Mouse (Mus musculus) brain, embryonic 14.5 days (tissue): Measurements from ENCODE around the gene A3galt2. TPM values are rescaled to one million over a fixed set of nuclear protein-coding genes. Genes with fewer than 3 reads are reported as not detected.
A peak's percentile ranks its signal among the peaks of the same experiment; 100 is the strongest.

ENCODE experiments used
- DNase-seq: peaks from one replicate; pipeline ENCODE4 v3.0.0-alpha.2; 2011; ENCODE audit warnings: low read depth
- CTCF ChIP-seq: fragments of 200-500 bp; IDR thresholded peaks from 2 replicates; pipeline ENCODE4 v1.5.1; 2012; ENCODE audit warnings: inconsistent platforms, mild to moderate bottlenecking, moderate library complexity, borderline replicate concordance; ENCODE audit not compliant: insufficient read depth, insufficient read length; ENCODE audit errors: extremely low read depth
- POLR2A ChIP-seq: fragments of 200-500 bp; IDR thresholded peaks from 2 replicates; pipeline ENCODE4 v1.6.1; 2012; ENCODE audit warnings: mild to moderate bottlenecking, inconsistent platforms, borderline replicate concordance; ENCODE audit not compliant: poor library complexity, insufficient read depth, insufficient read length, severe bottlenecking; ENCODE audit errors: extremely low read depth
- polyA plus RNA-seq: library from polyadenylated mRNA; depleted of rRNA; stranded (reverse); fragments of >200 nt; gene quantifications from 2 replicates; pipeline ENCODE4 v1.2.3, GENCODE M21; 2012

The A3galt2 gene
- polyA plus RNA-seq, 1 experiment: 4.6 TPM

DNA sequence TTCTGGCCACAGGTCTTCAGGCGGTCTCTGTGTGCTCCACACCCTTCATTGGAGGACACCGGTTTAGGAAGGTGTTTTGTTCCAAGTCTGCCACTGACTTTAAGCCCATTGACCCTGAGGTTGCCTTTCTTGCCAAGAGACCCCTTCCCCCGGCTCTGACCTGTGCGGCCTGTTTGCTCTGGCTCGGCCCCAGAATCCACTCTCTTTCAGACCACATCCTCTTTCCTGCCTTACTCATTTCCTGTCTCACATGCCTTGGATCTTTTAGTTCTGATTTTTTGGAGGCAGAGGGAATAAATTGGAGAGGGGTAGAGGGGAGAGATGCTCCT lies 25.5 kb upstream of the A3galt2 start:
- DNase-seq: no peak

GRCm38 (mm10) chr4:128730271-128730670 lies 24.9 kb upstream of the A3galt2 start:
- DNase-seq: no peak
- TF ChIP-seq POLR2A (no peak), CTCF (no peak)

More for the DNA sequence above, 25.5 kb upstream of the A3galt2 start:
- no peak for TF ChIP-seq CTCF
- TF ChIP-seq POLR2A: no peak

DNA sequence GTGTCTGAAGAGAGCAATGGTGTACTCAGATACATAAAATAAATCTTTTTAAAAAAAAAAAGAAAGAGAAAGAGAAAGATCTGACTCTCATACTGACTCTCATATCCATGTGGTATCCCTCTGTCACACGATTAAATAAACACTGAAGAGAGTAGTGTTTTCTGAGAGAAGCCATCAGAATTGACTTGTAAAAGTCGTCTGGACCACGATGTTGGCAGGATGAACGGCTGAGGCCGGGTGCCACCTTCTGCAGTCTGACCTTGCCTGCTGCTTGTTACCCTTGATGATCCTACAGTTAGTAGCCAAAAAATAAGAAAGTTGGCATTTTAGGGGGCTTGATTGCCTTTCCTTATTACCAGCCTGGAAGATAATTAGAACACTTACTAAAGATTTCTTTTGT lies 22.4 kb upstream of the A3galt2 start:
- DNase-seq: no peak
- no peak for TF ChIP-seq CTCF
- TF ChIP-seq POLR2A: no peak

- TF ChIP-seq POLR2A (no peak), CTCF (no peak)
- DNase-seq: no peak
Observed at GRCm38 (mm10) chr4:128733496-128733895, 21.7 kb upstream of the A3galt2 start.

- DNase-seq: peak; percentile 92
- TF ChIP-seq POLR2A: no peak
- TF ChIP-seq CTCF: no peak
Observed at GRCm38 (mm10) chr4:128734217-128734616, 20.9 kb upstream of the A3galt2 start.

DNA sequence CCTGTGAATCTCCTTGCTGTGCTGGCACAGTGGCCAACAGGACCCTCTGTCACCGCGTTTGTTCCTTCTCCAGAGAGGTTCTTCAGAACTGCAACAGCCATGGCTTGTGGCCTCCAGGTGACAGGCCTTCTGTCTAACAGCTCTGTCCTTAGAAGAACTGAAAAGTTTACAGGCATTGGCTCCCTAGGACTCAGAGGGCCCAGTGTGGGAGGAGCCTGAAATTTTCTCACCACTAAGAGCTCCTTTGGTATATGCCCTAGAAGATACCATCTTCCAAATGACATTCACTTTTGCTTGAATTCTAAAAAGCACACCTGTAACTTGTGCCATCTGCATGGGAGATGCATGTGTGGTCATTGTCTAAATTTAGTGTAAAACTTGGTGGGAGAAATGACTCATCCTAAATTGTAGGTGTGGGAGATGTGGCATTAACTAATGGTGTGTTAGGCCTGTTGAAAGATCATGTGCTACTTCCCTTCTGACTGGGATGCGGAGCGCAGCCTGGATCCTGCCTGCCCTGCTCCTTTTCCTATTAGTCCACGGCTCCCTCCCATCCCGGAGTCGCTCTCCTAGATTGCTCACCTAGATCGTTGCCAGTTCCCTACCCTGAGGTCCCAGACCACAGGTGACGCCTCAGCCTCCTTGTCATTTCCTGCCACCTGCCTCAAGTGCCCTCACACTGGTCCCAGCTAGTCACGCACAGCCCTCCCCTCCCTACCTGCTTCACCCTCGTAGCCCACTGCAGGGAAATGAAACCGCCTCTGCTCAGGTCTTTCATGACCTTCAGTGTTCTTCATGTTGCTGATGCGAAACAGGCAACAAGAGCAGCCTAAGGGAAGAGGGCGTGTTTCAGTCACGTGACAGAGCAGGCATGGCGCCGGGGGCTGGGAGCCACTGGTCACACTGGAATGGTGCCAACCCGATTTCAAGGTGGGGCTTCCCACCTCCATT lies 20.2 kb upstream of the A3galt2 start:
- no peak for TF ChIP-seq CTCF
- TF ChIP-seq POLR2A: no peak

DNA sequence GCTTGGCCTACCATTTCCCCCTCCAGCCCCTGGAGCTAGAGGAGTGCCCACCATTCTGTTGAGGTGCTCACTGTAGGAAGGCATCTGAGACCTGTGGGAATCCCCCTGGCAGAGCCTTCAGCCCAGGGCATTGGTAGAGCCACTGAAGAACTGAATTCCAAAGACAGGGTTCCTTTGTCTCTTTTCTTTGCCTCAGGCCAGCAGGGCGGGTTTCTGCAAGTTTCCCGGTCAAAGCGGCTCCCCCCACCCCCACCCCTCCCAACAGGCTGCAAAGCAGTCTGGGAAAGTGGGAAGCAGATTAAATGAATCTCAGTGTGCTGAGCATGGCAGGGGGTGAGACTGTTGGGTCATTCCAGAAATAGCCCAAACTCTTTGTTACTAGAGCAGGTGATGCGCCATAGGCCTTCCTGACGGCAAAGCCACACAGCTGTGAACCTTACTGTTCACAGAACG lies 18.0 kb upstream of the A3galt2 start:
- TF ChIP-seq POLR2A (no peak), CTCF (no peak)
- DNase-seq: peak; percentile 93

More for the DNA sequence above, 20.2 kb upstream of the A3galt2 start:
- DNase-seq: no peak

DNA sequence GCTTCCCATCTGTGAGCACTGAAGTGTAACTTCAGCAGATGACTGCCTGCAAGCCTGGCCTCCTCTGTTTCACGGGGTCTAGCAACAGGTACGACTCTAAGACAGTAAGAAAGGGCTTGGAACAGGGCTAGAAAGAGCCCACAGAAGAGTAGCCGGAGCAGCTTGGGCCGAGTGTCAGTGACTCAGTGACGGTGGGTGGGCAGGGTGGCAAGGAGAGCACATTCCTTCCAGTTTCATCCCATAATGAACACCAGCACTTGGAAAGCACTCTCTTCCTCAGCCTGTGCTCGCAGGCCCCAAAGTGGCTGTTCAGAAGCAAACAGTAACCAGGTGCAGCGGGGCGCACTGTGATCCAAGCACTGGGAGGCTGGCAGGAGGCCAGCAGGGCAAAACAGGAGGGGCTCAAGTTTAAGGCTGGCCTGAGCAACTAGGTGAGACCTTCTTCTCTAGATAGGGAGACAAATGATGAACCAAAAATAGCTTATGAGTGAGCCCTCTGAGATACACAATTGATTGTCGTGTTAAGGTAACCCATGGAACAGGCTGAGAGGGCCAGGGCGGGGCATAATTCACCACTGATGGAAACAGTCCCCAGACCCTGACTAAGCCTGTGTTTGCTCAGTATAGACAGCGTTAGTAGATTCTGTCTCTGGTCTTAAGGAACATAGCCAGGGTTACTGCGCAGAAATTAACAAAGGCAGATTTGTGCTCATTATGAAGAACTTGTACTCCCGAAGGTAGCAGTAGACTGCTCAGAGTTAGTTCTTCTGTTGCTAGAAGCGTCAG lies 17.1 kb upstream of the A3galt2 start:
- peak; percentile 61 for DNase-seq

GRCm38 (mm10) chr4:128740878-128741277 lies 14.3 kb upstream of the A3galt2 start:
- no peak for TF ChIP-seq CTCF
- no peak for DNase-seq

More for the DNA sequence above, 17.1 kb upstream of the A3galt2 start:
- TF ChIP-seq CTCF (no peak), POLR2A (no peak)

DNA sequence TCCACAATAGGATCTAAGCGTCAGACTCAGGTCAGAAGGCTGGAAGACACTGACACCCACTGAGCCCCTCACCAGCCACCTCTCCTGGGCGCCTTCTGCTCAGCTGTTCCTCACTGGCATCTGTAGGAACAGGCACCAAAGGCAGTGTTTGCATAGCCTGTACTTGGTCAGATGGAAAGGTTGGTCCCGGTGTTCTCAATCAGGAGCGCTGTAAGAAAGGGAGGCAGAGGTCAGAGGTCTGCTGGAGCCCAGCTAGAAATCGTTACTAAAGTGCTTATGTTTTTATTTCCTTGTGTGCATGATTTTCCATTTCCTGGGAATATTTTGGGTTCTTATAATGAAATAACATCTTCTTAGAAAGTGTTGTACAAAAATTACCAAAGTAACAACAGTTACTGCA lies 13.3 kb upstream of the A3galt2 start:
- DNase-seq: no peak
- TF ChIP-seq CTCF (no peak), POLR2A (no peak)

DNA sequence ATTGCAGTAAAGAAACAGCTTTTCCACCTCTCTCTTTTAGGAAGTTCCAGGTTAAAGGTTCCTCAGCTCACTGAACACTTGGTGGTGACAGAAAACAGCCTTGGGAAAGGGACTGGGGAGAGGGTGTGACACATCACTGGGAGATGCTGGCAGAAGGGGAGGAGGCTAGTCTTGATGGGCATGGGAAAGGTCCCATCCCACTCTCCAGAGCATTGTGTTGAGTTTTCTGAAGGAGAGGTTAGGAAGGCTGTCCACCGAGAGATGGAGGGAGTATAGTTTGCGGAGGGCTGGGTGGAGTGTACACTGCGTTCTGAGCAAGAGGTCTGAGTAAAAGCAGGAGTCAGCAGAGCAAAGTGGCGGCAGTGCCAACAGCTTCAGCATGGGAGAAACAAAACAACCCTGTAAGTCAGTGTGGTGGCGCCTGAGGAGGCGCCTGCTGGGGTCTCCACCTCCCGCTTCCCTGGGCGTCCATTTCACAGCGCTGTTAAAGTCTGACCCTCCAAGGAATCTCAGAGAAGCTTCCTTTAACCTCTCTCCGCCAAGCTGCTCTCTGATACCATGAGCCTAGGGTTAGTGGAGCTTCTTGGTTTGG lies 12.7 kb upstream of the A3galt2 start:
- TF ChIP-seq CTCF (no peak), POLR2A (no peak)
- DNase-seq: no peak
